Mouse (Mus musculus): ENCODE measurements around the gene Prrt2. TPM values are rescaled to one million over a fixed set of nuclear protein-coding genes. Genes with fewer than 3 reads are reported as not detected.

Gene Prrt2
- 3.2 TPM for polyA plus RNA-seq (2015; fragmentation: Illumina TruSeq; extraction: RNeasy Lipid Tissue Mini Kit (QIAGEN cat#74804); ENCODE audit: insufficient read depth, low replicate concordance)

GRCm38 (mm10) chr7:127020901-127021562 is at the start of gene Prrt2, which contains the start of gene Gm42742:
Gene Prrt2 (minus strand): TSS chr7:127021211.
Gene Gm42742 (minus strand): TSS chr7:127021097.

GRCm38 (mm10) chr7:127041851-127042672 is 21.1 kb upstream of the Prrt2 start, which contains the start of gene Kif22:
Gene Kif22 (minus strand): TSS chr7:127042471.

GRCm38 (mm10) chr7:127026984-127027726 is 6.1 kb upstream of the Prrt2 start, which contains the start of gene Maz:
Gene Maz (minus strand): TSS chr7:127027037.

GRCm38 (mm10) chr7:127016971-127017949 is 3.8 kb downstream of the Prrt2 start, which contains the start of gene Pagr1a:
Gene Pagr1a (minus strand): TSS chr7:127017352.

GRCm38 (mm10) chr7:127016481-127016485 is 4.7 kb downstream of the Prrt2 start, which contains the start of gene Pagr1b:
Gene Pagr1b (minus strand): TSS chr7:127016484.

DNA sequence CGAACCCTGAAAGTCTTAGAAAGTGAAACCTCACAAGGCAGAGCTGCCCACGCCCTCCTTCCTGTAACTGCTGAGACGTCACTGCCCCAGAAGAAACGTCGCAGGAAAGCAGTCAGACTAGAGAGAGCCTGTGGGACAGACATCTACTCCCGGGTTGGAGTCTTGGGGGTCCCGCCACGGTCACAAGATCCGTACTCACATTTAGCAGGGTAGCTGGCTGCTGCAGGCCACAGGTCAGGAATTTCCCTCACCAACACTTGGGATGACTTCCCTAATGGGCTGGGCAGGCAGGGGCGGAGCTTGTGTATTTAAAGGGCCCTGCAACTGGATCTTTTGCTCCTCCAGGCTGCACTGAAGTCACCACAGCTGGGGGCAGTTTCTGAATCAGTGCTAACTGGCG is 6.7 kb downstream of the Prrt2 start, which contains the start of gene Mvp:
Mvp (minus strand) TSS at position 302 of the 400 bp plus-strand sequence.

DNA sequence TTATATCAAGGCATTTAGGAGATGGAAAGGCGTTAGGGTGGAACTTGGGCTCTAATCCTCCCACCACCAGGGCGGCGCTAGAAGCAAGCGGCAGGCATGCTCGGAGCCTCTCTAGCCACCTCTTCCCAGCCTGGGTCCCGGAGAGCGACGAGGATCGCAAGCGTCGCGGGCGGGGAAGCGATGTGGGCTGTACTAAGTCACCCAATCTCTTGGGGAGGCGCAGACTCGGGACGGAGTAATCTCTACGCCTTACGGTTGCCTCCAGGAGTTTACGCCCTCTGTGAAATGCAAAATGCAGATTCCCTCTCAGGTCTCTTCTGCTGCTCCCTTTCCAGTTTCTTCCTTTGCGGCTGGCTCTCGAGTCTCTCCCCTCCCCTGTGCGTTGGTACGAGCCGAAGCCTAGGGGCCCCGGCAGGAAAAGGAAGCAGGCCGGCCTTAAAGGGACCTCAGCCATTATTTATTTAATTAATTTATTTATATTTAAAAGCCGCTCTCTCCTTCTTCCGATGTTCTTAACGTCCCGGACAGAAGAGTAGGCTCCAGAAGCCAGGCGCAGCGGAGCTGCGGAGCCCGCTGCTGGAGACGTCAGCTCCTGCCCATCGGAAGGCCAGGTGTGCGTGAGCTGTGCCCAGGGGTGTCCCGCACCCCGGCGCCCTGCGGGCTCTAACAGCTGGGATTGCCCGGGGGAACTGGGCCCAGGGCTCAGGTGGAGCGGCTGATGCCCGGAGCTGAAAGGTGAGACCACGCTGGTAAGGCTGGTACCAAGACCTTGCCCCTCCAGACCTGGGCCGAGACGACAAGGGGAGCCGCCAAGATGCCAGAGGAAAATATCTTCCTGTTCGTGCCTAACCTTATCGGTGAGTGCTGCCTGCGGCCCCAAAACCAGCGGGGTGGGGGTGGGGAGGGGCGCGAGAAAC is 44.8 kb downstream of the Prrt2 start, which contains the start of gene Cdiptos:
Cdiptos (minus strand) TSS at position 149 of the 917 bp plus-strand sequence.

GRCm38 (mm10) chr7:126975893-126975949 is 45.3 kb downstream of the Prrt2 start, which contains the start of gene Cdipt:
Gene Cdipt (plus strand): TSS chr7:126975914.

Other genes with a start within 250 kb of the Prrt2 start
- 121 TPM for gene Ypel3, start 244.3 kb downstream of the Prrt2 start, polyA plus RNA-seq (2015; fragmentation: Illumina TruSeq; extraction: RNeasy Lipid Tissue Mini Kit (QIAGEN cat#74804); ENCODE audit: insufficient read depth, low replicate concordance)
- gene Tbx6, start 239.7 kb downstream of the Prrt2 start, polyA plus RNA-seq (2015; fragmentation: Illumina TruSeq; extraction: RNeasy Lipid Tissue Mini Kit (QIAGEN cat#74804); ENCODE audit: insufficient read depth, low replicate concordance): 2.8 TPM
- 170 TPM for gene Ppp4c, start 228.7 kb downstream of the Prrt2 start, polyA plus RNA-seq (2015; fragmentation: Illumina TruSeq; extraction: RNeasy Lipid Tissue Mini Kit (QIAGEN cat#74804); ENCODE audit: insufficient read depth, low replicate concordance)
- not detected for gene Fam57b, start 223.5 kb downstream of the Prrt2 start, polyA plus RNA-seq (2015; fragmentation: Illumina TruSeq; extraction: RNeasy Lipid Tissue Mini Kit (QIAGEN cat#74804); ENCODE audit: insufficient read depth, low replicate concordance)
- gene 4930451I11Rik, start 189.6 kb downstream of the Prrt2 start, polyA plus RNA-seq (2015; fragmentation: Illumina TruSeq; extraction: RNeasy Lipid Tissue Mini Kit (QIAGEN cat#74804); ENCODE audit: insufficient read depth, low replicate concordance): not detected
- not detected for gene Doc2a, start 173.8 kb downstream of the Prrt2 start, polyA plus RNA-seq (2015; fragmentation: Illumina TruSeq; extraction: RNeasy Lipid Tissue Mini Kit (QIAGEN cat#74804); ENCODE audit: insufficient read depth, low replicate concordance)
- 41.1 TPM for gene Hirip3, start 159.2 kb downstream of the Prrt2 start, polyA plus RNA-seq (2015; fragmentation: Illumina TruSeq; extraction: RNeasy Lipid Tissue Mini Kit (QIAGEN cat#74804); ENCODE audit: insufficient read depth, low replicate concordance)
- 30.1 TPM for gene Ino80e, start 158.8 kb downstream of the Prrt2 start, polyA plus RNA-seq (2015; fragmentation: Illumina TruSeq; extraction: RNeasy Lipid Tissue Mini Kit (QIAGEN cat#74804); ENCODE audit: insufficient read depth, low replicate concordance)
- 37.0 TPM for gene Taok2, start 136.5 kb downstream of the Prrt2 start, polyA plus RNA-seq (2015; fragmentation: Illumina TruSeq; extraction: RNeasy Lipid Tissue Mini Kit (QIAGEN cat#74804); ENCODE audit: insufficient read depth, low replicate concordance)
- 47.9 TPM for gene Tmem219, start 98.3 kb downstream of the Prrt2 start, polyA plus RNA-seq (2015; fragmentation: Illumina TruSeq; extraction: RNeasy Lipid Tissue Mini Kit (QIAGEN cat#74804); ENCODE audit: insufficient read depth, low replicate concordance)
- gene Kctd13, start 92.3 kb downstream of the Prrt2 start, polyA plus RNA-seq (2015; fragmentation: Illumina TruSeq; extraction: RNeasy Lipid Tissue Mini Kit (QIAGEN cat#74804); ENCODE audit: insufficient read depth, low replicate concordance): 13.7 TPM
- gene Asphd1, start 71.6 kb downstream of the Prrt2 start, polyA plus RNA-seq (2015; fragmentation: Illumina TruSeq; extraction: RNeasy Lipid Tissue Mini Kit (QIAGEN cat#74804); ENCODE audit: insufficient read depth, low replicate concordance): not detected
- 2.6 TPM for gene Sez6l2, start 70.6 kb downstream of the Prrt2 start, polyA plus RNA-seq (2015; fragmentation: Illumina TruSeq; extraction: RNeasy Lipid Tissue Mini Kit (QIAGEN cat#74804); ENCODE audit: insufficient read depth, low replicate concordance)
- 56.1 TPM for gene Cdipt, start 45.3 kb downstream of the Prrt2 start, polyA plus RNA-seq (2015; fragmentation: Illumina TruSeq; extraction: RNeasy Lipid Tissue Mini Kit (QIAGEN cat#74804); ENCODE audit: insufficient read depth, low replicate concordance)
- 2.5 TPM for gene Cdiptos, start 45.1 kb downstream of the Prrt2 start, polyA plus RNA-seq (2015; fragmentation: Illumina TruSeq; extraction: RNeasy Lipid Tissue Mini Kit (QIAGEN cat#74804); ENCODE audit: insufficient read depth, low replicate concordance)
- gene Mvp, start 6.6 kb downstream of the Prrt2 start, polyA plus RNA-seq (2015; fragmentation: Illumina TruSeq; extraction: RNeasy Lipid Tissue Mini Kit (QIAGEN cat#74804); ENCODE audit: insufficient read depth, low replicate concordance): 13.5 TPM
- not detected for gene Pagr1b, start 4.7 kb downstream of the Prrt2 start, polyA plus RNA-seq (2015; fragmentation: Illumina TruSeq; extraction: RNeasy Lipid Tissue Mini Kit (QIAGEN cat#74804); ENCODE audit: insufficient read depth, low replicate concordance)
- gene Pagr1a, start 3.9 kb downstream of the Prrt2 start, polyA plus RNA-seq (2015; fragmentation: Illumina TruSeq; extraction: RNeasy Lipid Tissue Mini Kit (QIAGEN cat#74804); ENCODE audit: insufficient read depth, low replicate concordance): 13.5 TPM
- 20.9 TPM for gene Gm42742, start 114 bp downstream of the Prrt2 start, polyA plus RNA-seq (2015; fragmentation: Illumina TruSeq; extraction: RNeasy Lipid Tissue Mini Kit (QIAGEN cat#74804); ENCODE audit: insufficient read depth, low replicate concordance)
- 111 TPM for gene Maz, start 5.8 kb upstream of the Prrt2 start, polyA plus RNA-seq (2015; fragmentation: Illumina TruSeq; extraction: RNeasy Lipid Tissue Mini Kit (QIAGEN cat#74804); ENCODE audit: insufficient read depth, low replicate concordance)
- 10.6 TPM for gene Kif22, start 21.3 kb upstream of the Prrt2 start, polyA plus RNA-seq (2015; fragmentation: Illumina TruSeq; extraction: RNeasy Lipid Tissue Mini Kit (QIAGEN cat#74804); ENCODE audit: insufficient read depth, low replicate concordance)
- gene Zg16, start 66.1 kb upstream of the Prrt2 start, polyA plus RNA-seq (2015; fragmentation: Illumina TruSeq; extraction: RNeasy Lipid Tissue Mini Kit (QIAGEN cat#74804); ENCODE audit: insufficient read depth, low replicate concordance): 6.7 TPM
- 81.1 TPM for gene AI467606, start 70.1 kb upstream of the Prrt2 start, polyA plus RNA-seq (2015; fragmentation: Illumina TruSeq; extraction: RNeasy Lipid Tissue Mini Kit (QIAGEN cat#74804); ENCODE audit: insufficient read depth, low replicate concordance)
- 4.2 TPM for gene Qprt, start 101.0 kb upstream of the Prrt2 start, polyA plus RNA-seq (2015; fragmentation: Illumina TruSeq; extraction: RNeasy Lipid Tissue Mini Kit (QIAGEN cat#74804); ENCODE audit: insufficient read depth, low replicate concordance)
- 77.1 TPM for gene Spn, start 116.6 kb upstream of the Prrt2 start, polyA plus RNA-seq (2015; fragmentation: Illumina TruSeq; extraction: RNeasy Lipid Tissue Mini Kit (QIAGEN cat#74804); ENCODE audit: insufficient read depth, low replicate concordance)
- gene Cd2bp2, start 174.8 kb upstream of the Prrt2 start, polyA plus RNA-seq (2015; fragmentation: Illumina TruSeq; extraction: RNeasy Lipid Tissue Mini Kit (QIAGEN cat#74804); ENCODE audit: insufficient read depth, low replicate concordance): 83.7 TPM
- gene Tbc1d10b, start 187.3 kb upstream of the Prrt2 start, polyA plus RNA-seq (2015; fragmentation: Illumina TruSeq; extraction: RNeasy Lipid Tissue Mini Kit (QIAGEN cat#74804); ENCODE audit: insufficient read depth, low replicate concordance): 37.1 TPM
- 5.7 TPM for gene Mylpf, start 187.7 kb upstream of the Prrt2 start, polyA plus RNA-seq (2015; fragmentation: Illumina TruSeq; extraction: RNeasy Lipid Tissue Mini Kit (QIAGEN cat#74804); ENCODE audit: insufficient read depth, low replicate concordance)
- 9.4 TPM for gene Zfp553, start 211.8 kb upstream of the Prrt2 start, polyA plus RNA-seq (2015; fragmentation: Illumina TruSeq; extraction: RNeasy Lipid Tissue Mini Kit (QIAGEN cat#74804); ENCODE audit: insufficient read depth, low replicate concordance)
- 234 TPM for gene Sept1, start 211.9 kb upstream of the Prrt2 start, polyA plus RNA-seq (2015; fragmentation: Illumina TruSeq; extraction: RNeasy Lipid Tissue Mini Kit (QIAGEN cat#74804); ENCODE audit: insufficient read depth, low replicate concordance)
- gene Zfp771, start 223.1 kb upstream of the Prrt2 start, polyA plus RNA-seq (2015; fragmentation: Illumina TruSeq; extraction: RNeasy Lipid Tissue Mini Kit (QIAGEN cat#74804); ENCODE audit: insufficient read depth, low replicate concordance): 6.0 TPM
- 8.7 TPM for gene Dctpp1, start 239.5 kb upstream of the Prrt2 start, polyA plus RNA-seq (2015; fragmentation: Illumina TruSeq; extraction: RNeasy Lipid Tissue Mini Kit (QIAGEN cat#74804); ENCODE audit: insufficient read depth, low replicate concordance)

Measured in spleen, adult 10 weeks (tissue).